Mouse (Mus musculus): ENCODE results near the gene Gm43738. TPM values are rescaled to one million over a fixed set of nuclear protein-coding genes. Genes with fewer than 3 reads are reported as not detected.

Gene Gm43738
- polyA plus RNA-seq, 1 experiment from 2014 or later: not detected

DNA sequence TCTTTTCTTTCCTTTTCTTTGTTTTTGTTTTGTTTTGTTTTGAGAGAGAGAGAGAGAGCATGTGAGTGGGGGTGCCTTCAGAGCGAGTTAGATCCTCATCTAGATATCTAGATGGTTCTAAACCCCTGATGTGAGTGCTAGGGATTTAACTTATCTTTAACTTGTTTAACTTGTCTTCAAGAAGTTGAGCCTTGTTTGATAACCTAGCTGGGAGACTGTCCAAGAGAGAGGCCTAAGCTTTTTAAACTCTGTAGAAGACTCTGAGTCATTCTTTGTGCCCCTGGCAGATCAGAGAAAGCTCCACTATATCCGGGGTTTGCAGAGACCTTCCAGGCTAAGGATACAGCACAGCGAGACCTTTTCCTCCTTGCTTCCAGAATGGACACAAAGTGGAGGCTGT is 6.6 kb upstream of the Gm43738 start:
- DNase-seq (ENCODE audit: low spot score) (no peak), ATAC-seq (replicated peaks; ENCODE audit: low FRiP score, low read depth) (no peak)
- Histone ChIP-seq H3K27me3 (ENCODE audit: insufficient read depth, low read length) (no peaks in the 10 kb centered on the region), H3K4me3 (replicated peaks; ENCODE audit: low read depth, low read length) (no peak overlapping the region), H3K4me1 (replicated peaks; ENCODE audit: insufficient read depth, low read length) (no peaks in the 10 kb centered on the region), H3K36me3 (ENCODE audit: insufficient read depth, low read length) (no peaks in the 10 kb centered on the region), H3K4me2 (ENCODE audit: low read length) (no peak overlapping the region), H3K9me3 (replicated peaks; ENCODE audit: low read length) (no peaks in the 10 kb centered on the region), H3K27ac (no peak overlapping the region), H3K9ac (ENCODE audit: low read depth, low read length) (no peak overlapping the region)
- 62% methylated on average over 3 of the region's 3 CpGs for WGBS
- no peak for TF ChIP-seq CTCF (IDR thresholded peaks at IDR 0.05; ENCODE audit: low read depth)

GRCm38 (mm10) chr3:89106881-89107280 is 6.0 kb upstream of the Gm43738 start:
- no peak overlapping the region for H3K4me3 ChIP-seq (replicated peaks; ENCODE audit: low read depth, low read length)
- H3K9me3 ChIP-seq (replicated peaks; ENCODE audit: low read length): no peaks in the 10 kb centered on the region
- H3K4me1 ChIP-seq (replicated peaks; ENCODE audit: insufficient read depth, low read length): no peaks in the 10 kb centered on the region
- no peak for TF ChIP-seq CTCF (IDR thresholded peaks at IDR 0.05; ENCODE audit: low read depth)
- H3K36me3 ChIP-seq (ENCODE audit: insufficient read depth, low read length): no peaks in the 10 kb centered on the region
- no peak overlapping the region for H3K9ac ChIP-seq (ENCODE audit: low read depth, low read length)
- no peak overlapping the region for H3K27ac ChIP-seq
- no peaks in the 10 kb centered on the region for H3K27me3 ChIP-seq (ENCODE audit: insufficient read depth, low read length)
- ATAC-seq (replicated peaks; ENCODE audit: low FRiP score, low read depth) (no peak), DNase-seq (ENCODE audit: low spot score) (no peak)
- H3K4me2 ChIP-seq (ENCODE audit: low read length): no peak overlapping the region

GRCm38 (mm10) chr3:89103291-89103595 is 2.3 kb upstream of the Gm43738 start:
- H3K4me1 ChIP-seq (replicated peaks; ENCODE audit: insufficient read depth, low read length): peaks cover 4% of the 10 kb centered on the region; the same call in 1 of the 2 replicates
- no peak overlapping the region for H3K9ac ChIP-seq (ENCODE audit: low read depth, low read length)
- no peaks in the 10 kb centered on the region for H3K27me3 ChIP-seq (ENCODE audit: insufficient read depth, low read length)
- DNase-seq (ENCODE audit: low spot score): no peak
- no peaks in the 10 kb centered on the region for H3K36me3 ChIP-seq (ENCODE audit: insufficient read depth, low read length)
- TF ChIP-seq CTCF (IDR thresholded peaks at IDR 0.05; ENCODE audit: low read depth): no peak
- H3K4me3 ChIP-seq (replicated peaks; ENCODE audit: low read depth, low read length): no peak overlapping the region
- no peak for ATAC-seq (replicated peaks; ENCODE audit: low FRiP score, low read depth)
- 0 out of 2 replicates have a peak overlapping the region, but pooled peaks have one; percentile 19 for H3K27ac ChIP-seq
- H3K4me2 ChIP-seq (ENCODE audit: low read length): no peak overlapping the region
- WGBS: 61% methylated on average over 4 of the region's 4 CpGs
- H3K9me3 ChIP-seq (replicated peaks; ENCODE audit: low read length): no peaks in the 10 kb centered on the region

- 57% methylated on average over 12 of the region's 12 CpGs for WGBS
- Histone ChIP-seq H3K36me3 (ENCODE audit: insufficient read depth, low read length) (no peaks in the 10 kb centered on the region), H3K4me3 (replicated peaks; ENCODE audit: low read depth, low read length) (peak overlapping the region; percentile 50; the same call in 1 of the 2 replicates), H3K9me3 (replicated peaks; ENCODE audit: low read length) (no peaks in the 10 kb centered on the region), H3K27me3 (ENCODE audit: insufficient read depth, low read length) (no peaks in the 10 kb centered on the region), H3K4me2 (ENCODE audit: low read length) (peak overlapping the region; percentile 46), H3K27ac (0 out of 2 replicates have a peak overlapping the region, but pooled peaks have one; percentile 19), H3K9ac (ENCODE audit: low read depth, low read length) (no peak overlapping the region), H3K4me1 (replicated peaks; ENCODE audit: insufficient read depth, low read length) (peaks cover 4% of the 10 kb centered on the region; the same call in 1 of the 2 replicates)
- DNase-seq (ENCODE audit: low spot score) (no peak), ATAC-seq (replicated peaks; ENCODE audit: low FRiP score, low read depth) (no peak)
- TF ChIP-seq CTCF (IDR thresholded peaks at IDR 0.05; ENCODE audit: low read depth): no peak
Observed at GRCm38 (mm10) chr3:89102495-89103290, 1.8 kb upstream of the Gm43738 start.

GRCm38 (mm10) chr3:89101812-89102494 is 1.1 kb upstream of the Gm43738 start, which contains the start of gene Fdps:
TSS of gene Fdps (minus strand) at chr3:89101959.
- Histone ChIP-seq H3K9ac (ENCODE audit: low read depth, low read length) (peak within 1 kb of the TSS; percentile 51), H3K4me3 (replicated peaks; ENCODE audit: low read depth, low read length) (peak within 1 kb of the TSS; percentile 50), H3K27me3 (ENCODE audit: insufficient read depth, low read length) (no peaks in the 10 kb centered on the region), H3K27ac (peak within 1 kb of the TSS; percentile 57; the same call in 1 of the 2 replicates), H3K9me3 (replicated peaks; ENCODE audit: low read length) (no peaks in the 10 kb centered on the region), H3K4me1 (replicated peaks; ENCODE audit: insufficient read depth, low read length) (peaks cover 4% of the 10 kb centered on the region; the same call in 1 of the 2 replicates), H3K36me3 (ENCODE audit: insufficient read depth, low read length) (peaks cover 7% of the 10 kb centered on the region; the same call in 1 of the 2 replicates), H3K4me2 (ENCODE audit: low read length) (peak within 1 kb of the TSS; percentile 86)
- WGBS: under 1% methylated on average over 26 of the region's 26 CpGs
- peak; percentile 33; the same call in 1 of the 2 replicates for TF ChIP-seq CTCF (IDR thresholded peaks at IDR 0.05; ENCODE audit: low read depth)
- ATAC-seq (replicated peaks; ENCODE audit: low FRiP score, low read depth): peak; percentile 99
- peak; percentile 100 for DNase-seq (ENCODE audit: low spot score)

DNA sequence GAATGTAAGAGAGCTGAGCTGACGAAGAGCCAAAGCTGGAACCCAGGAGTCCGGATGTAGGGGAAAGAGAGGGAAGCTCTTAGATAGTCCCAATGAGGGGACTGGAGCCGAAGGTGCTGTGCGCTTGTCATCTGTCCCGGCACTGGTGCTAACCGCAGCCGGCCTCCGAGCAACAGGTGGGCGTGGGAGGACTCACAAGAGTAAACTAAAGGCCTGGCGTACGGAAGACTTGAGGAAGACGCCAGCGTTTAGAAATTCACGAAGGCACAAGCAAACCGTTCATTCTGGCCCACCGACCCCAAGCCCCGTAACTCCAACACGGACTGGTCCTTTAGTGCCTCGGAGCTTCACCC is 536 bp upstream of the Gm43738 start:
- H3K27ac ChIP-seq: 0 out of 2 replicates have a peak overlapping the region, but pooled peaks have one; percentile 57
- peak overlapping the region; percentile 50 for H3K4me3 ChIP-seq (replicated peaks; ENCODE audit: low read depth, low read length)
- H3K9ac ChIP-seq (ENCODE audit: low read depth, low read length): peak overlapping the region; percentile 51
- no peaks in the 10 kb centered on the region for H3K27me3 ChIP-seq (ENCODE audit: insufficient read depth, low read length)
- DNase-seq (ENCODE audit: low spot score) (no peak), ATAC-seq (replicated peaks; ENCODE audit: low FRiP score, low read depth) (no peak; the same call in 1 of the 2 replicates)
- peaks cover 13% of the 10 kb centered on the region; the same call in 1 of the 2 replicates for H3K36me3 ChIP-seq (ENCODE audit: insufficient read depth, low read length)
- H3K9me3 ChIP-seq (replicated peaks; ENCODE audit: low read length): no peaks in the 10 kb centered on the region
- H3K4me1 ChIP-seq (replicated peaks; ENCODE audit: insufficient read depth, low read length): peaks cover 4% of the 10 kb centered on the region; the same call in 1 of the 2 replicates
- peak overlapping the region; percentile 86 for H3K4me2 ChIP-seq (ENCODE audit: low read length)
- WGBS: under 1% methylated on average over 19 of the region's 19 CpGs
- TF ChIP-seq CTCF (IDR thresholded peaks at IDR 0.05; ENCODE audit: low read depth): no peak
